ENCODE assay signal across 7 mouse cellular contexts in the genomic region with DNA sequence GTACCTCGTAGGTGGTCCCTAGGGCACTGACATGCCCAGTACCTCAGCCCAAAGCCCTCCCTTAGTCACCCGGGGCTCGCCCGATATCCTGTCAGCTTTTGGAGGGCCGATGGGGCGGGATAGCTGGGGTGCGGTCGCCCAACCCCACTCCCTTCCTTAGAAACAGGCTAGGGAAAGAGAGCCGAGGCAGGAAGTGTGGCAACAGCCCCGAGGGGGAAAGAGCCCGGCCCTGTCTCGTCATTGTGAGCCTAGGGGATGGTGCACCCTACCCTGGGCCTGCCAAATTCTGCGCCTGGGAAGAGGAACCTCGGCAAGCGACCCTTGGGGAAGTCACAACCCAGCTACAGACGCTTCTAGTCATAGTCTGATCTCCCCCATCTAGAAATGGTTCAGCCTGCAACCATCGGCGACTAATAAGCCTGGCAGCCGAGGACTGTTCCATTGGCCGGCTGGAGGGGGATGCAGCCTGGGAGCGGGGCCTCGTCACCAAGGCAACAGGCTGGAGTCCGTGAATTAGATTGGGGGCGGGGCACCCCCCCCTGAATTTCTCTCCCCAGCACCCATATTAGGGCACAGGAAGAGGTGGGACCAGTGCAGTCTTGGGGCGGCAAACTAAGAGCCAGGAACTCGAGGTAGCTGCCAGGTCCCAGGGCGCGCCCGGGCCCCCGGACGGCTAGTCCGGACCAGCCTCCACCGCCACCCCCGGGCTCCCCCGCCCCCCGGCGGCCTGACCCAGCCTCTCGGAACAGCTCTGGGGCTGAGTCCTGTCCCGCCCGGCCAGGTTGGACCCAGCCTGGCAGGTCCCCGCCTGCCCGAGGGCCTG. TPM values are rescaled to one million over a fixed set of nuclear protein-coding genes. Genes with fewer than 3 reads are reported as not detected.
A peak's percentile ranks its signal among the peaks of the same experiment; 100 is the strongest.
DNase-seq lines count a peak whose midpoint lies in the region; ATAC-seq and TF ChIP-seq lines count a peak whose summit lies in the region.

No protein-coding gene starts in this region.

- H3K36me3 ChIP-seq in intestine, postnatal 0 days (ENCODE audit: control insufficient read depth, insufficient read depth): no peaks in the 10 kb centered on the region
- H3K36me3 ChIP-seq in midbrain, embryonic 11.5 days (ENCODE audit: control insufficient read depth, insufficient read depth, low read length): no peaks in the 10 kb centered on the region

- peaks cover 36% of the 10 kb centered on the region for H3K4me1 ChIP-seq in intestine, postnatal 0 days (replicated peaks; ENCODE audit: control insufficient read depth, insufficient read depth, low read length)
- H3K4me1 ChIP-seq in midbrain, embryonic 11.5 days (ENCODE audit: control insufficient read depth, insufficient read depth, low read length): peaks cover 46% of the 10 kb centered on the region

- H3K4me3 ChIP-seq in intestine, postnatal 0 days (ENCODE audit: low read depth, low read length): peak overlapping the region; percentile 80
- H3K4me3 ChIP-seq in midbrain, embryonic 11.5 days (ENCODE audit: low read depth, low read length): peak overlapping the region; percentile 25

- H3K4me2 ChIP-seq in intestine, postnatal 0 days (replicated peaks; ENCODE audit: low read depth): peak overlapping the region; percentile 96
- peak overlapping the region; percentile 50 for H3K4me2 ChIP-seq in midbrain, embryonic 11.5 days

- ATAC-seq in intestine, postnatal 0 days: peak; percentile 74
- ATAC-seq in midbrain, embryonic 11.5 days (ENCODE audit: low FRiP score): peak; percentile 23; the same call in 1 of the 2 replicates

- 1% methylated on average over 42 of the region's 42 CpGs for WGBS in intestine, postnatal 0 days
- WGBS in midbrain, embryonic 11.5 days: 1% methylated on average over 36 of the region's 42 CpGs

- intact Hi-C loops in left cerebral cortex, postnatal 4 days (cut with DNase I): no loop called here

- TF ChIP-seq CTCF in intestine, postnatal 0 days (IDR thresholded peaks at IDR 0.05; ENCODE audit: low read depth): no peak

- DNase-seq in adrenal gland, postnatal 10 days: peak; percentile 94
- peak; percentile 88 for DNase-seq in embryo, embryonic 9.5 days (ENCODE audit: extremely low spot score)
- peak; percentile 64 to 86 for DNase-seq in gastrocnemius, postnatal 4 days (ENCODE audit: low spot score in 2 of 2)
- DNase-seq in left cerebral cortex, postnatal 4 days: peak; percentile 88
- DNase-seq in midbrain, embryonic 11.5 days (ENCODE audit: low spot score, missing footprints): peak; percentile 98
- DNase-seq in skeletal muscle tissue, adult 2 months (ENCODE audit: low read depth, low spot score): peak; percentile 93

- H3K27ac ChIP-seq in intestine, postnatal 0 days (ENCODE audit: low read depth, low read length): peak overlapping the region; percentile 97
- H3K27ac ChIP-seq in midbrain, embryonic 11.5 days (ENCODE audit: low read depth, low read length): no peak overlapping the region

- peak overlapping the region; percentile 57 for H3K9ac ChIP-seq in intestine, postnatal 0 days (ENCODE audit: low read depth, low read length)
- peak overlapping the region; percentile 43; the same call in 1 of the 2 replicates for H3K9ac ChIP-seq in midbrain, embryonic 11.5 days (ENCODE audit: low read length)

- no peaks in the 10 kb centered on the region for H3K27me3 ChIP-seq in intestine, postnatal 0 days (replicated peaks; ENCODE audit: control insufficient read depth, insufficient read depth, low read length)
- peaks cover 38% of the 10 kb centered on the region for H3K27me3 ChIP-seq in midbrain, embryonic 11.5 days (ENCODE audit: control insufficient read depth, insufficient read depth, low read length)

- H3K9me3 ChIP-seq in intestine, postnatal 0 days (ENCODE audit: control insufficient read depth): no peaks in the 10 kb centered on the region
- H3K9me3 ChIP-seq in midbrain, embryonic 11.5 days (ENCODE audit: control insufficient read depth, low read length): no peaks in the 10 kb centered on the region

RNA-seq across cellular contexts. Expression of a gene that starts 1.3 kb away (rescaled TPM):
- total RNA-seq in adrenal gland, postnatal 10 days (2021): 100 to 1,000 TPM in 1 of 2 experiments, 10 to 100 TPM in 1; 28.7 to 134 TPM
- 10 to 100 TPM in 1 of 2 experiments, 1 to 10 TPM in 1; 10.0 to 10.1 TPM for total RNA-seq in gastrocnemius, postnatal 4 days (2021)
- polyA plus RNA-seq in intestine, postnatal 0 days (2015; fragmentation: Nextera tagmentation; extraction: Ambion mirVana): 42.8 and 47.6 TPM in 2 replicates
- 10 to 100 TPM; 12.5 to 13.5 TPM for total RNA-seq in left cerebral cortex, postnatal 4 days (2021)
- 3.4 and 4.5 TPM in 2 replicates for polyA plus RNA-seq in midbrain, embryonic 11.5 days (2014; fragmentation: Nextera tagmentation; extraction: Ambion mirVana)

RNA-seq across cellular contexts. Expression of a gene that starts 10.2 kb away (rescaled TPM):
- 10 to 100 TPM; 88.6 to 91.7 TPM for total RNA-seq in adrenal gland, postnatal 10 days (2021)
- 10 to 100 TPM; 38.7 to 45.2 TPM for total RNA-seq in gastrocnemius, postnatal 4 days (2021)
- 53.2 and 57.6 TPM in 2 replicates for polyA plus RNA-seq in intestine, postnatal 0 days (2015; fragmentation: Nextera tagmentation; extraction: Ambion mirVana)
- 10 to 100 TPM; 41.1 to 42.1 TPM for total RNA-seq in left cerebral cortex, postnatal 4 days (2021)
- polyA plus RNA-seq in midbrain, embryonic 11.5 days (2014; fragmentation: Nextera tagmentation; extraction: Ambion mirVana): 113 and 121 TPM in 2 replicates

RNA-seq across cellular contexts. Expression of a gene that starts 10.4 kb away (rescaled TPM):
- 100 to 1,000 TPM; 477 to 503 TPM for total RNA-seq in adrenal gland, postnatal 10 days (2021)
- 100 to 1,000 TPM; 317 to 327 TPM for total RNA-seq in gastrocnemius, postnatal 4 days (2021)
- 313 and 319 TPM in 2 replicates for polyA plus RNA-seq in intestine, postnatal 0 days (2015; fragmentation: Nextera tagmentation; extraction: Ambion mirVana)
- 100 to 1,000 TPM; 665 to 681 TPM for total RNA-seq in left cerebral cortex, postnatal 4 days (2021)
- 1,298 and 1,349 TPM in 2 replicates for polyA plus RNA-seq in midbrain, embryonic 11.5 days (2014; fragmentation: Nextera tagmentation; extraction: Ambion mirVana)

RNA-seq across cellular contexts. Expression of a gene that starts 10.6 kb away (rescaled TPM):
- total RNA-seq in adrenal gland, postnatal 10 days (2021): 1 to 10 TPM in 1 of 2 experiments, not detected in 1; 1.1 TPM
- total RNA-seq in gastrocnemius, postnatal 4 days (2021): 1 to 10 TPM in 1 of 2 experiments, not detected in 1; 2.0 TPM
- 1.3 and 2.1 TPM in 2 replicates for polyA plus RNA-seq in intestine, postnatal 0 days (2015; fragmentation: Nextera tagmentation; extraction: Ambion mirVana)
- total RNA-seq in left cerebral cortex, postnatal 4 days (2021): not detected
- polyA plus RNA-seq in midbrain, embryonic 11.5 days (2014; fragmentation: Nextera tagmentation; extraction: Ambion mirVana): not detected in 2 replicates

RNA-seq across cellular contexts. Expression of a gene that starts 10.6 kb away (rescaled TPM):
- 1 to 10 TPM; 6.5 to 6.6 TPM for total RNA-seq in adrenal gland, postnatal 10 days (2021)
- total RNA-seq in gastrocnemius, postnatal 4 days (2021): 1 to 10 TPM; 3.5 to 4.5 TPM
- polyA plus RNA-seq in intestine, postnatal 0 days (2015; fragmentation: Nextera tagmentation; extraction: Ambion mirVana): 68.6 and 75.4 TPM in 2 replicates
- total RNA-seq in left cerebral cortex, postnatal 4 days (2021): 10 to 100 TPM; 28.3 to 32.5 TPM
- 11.4 and 11.8 TPM in 2 replicates for polyA plus RNA-seq in midbrain, embryonic 11.5 days (2014; fragmentation: Nextera tagmentation; extraction: Ambion mirVana)
